Mouse (Mus musculus) kidney, adult 2 months (tissue): Measurements from ENCODE around the gene Tbc1d12. TPM values are rescaled to one million over a fixed set of nuclear protein-coding genes. Genes with fewer than 3 reads are reported as not detected.
A peak's percentile ranks its signal among the peaks of the same experiment; 100 is the strongest.
"Not testable (repeated sequence)": the region's sequence is repeated elsewhere in the genome, so short reads cannot be mapped to it uniquely, and the experiment has no call there.

Experiments used
- DNase-seq: peaks from one replicate; pipeline ENCODE4 v3.0.0; 2021
- H3K27ac ChIP-seq: fragments of 200-500 bp; 2 replicates; pipeline ENCODE4 v1.5.1; 2012; ENCODE audit warnings: low read depth, low read length, control low read depth, inconsistent platforms; ENCODE audit not compliant: insufficient read depth
- H3K27me3 ChIP-seq: fragments of 200-500 bp; replicated peaks from 2 replicates; pipeline ENCODE4 v1.6.1; 2012; ENCODE audit warnings: mild to moderate bottlenecking, moderate library complexity, low read length, inconsistent platforms; ENCODE audit not compliant: control insufficient read depth, insufficient read depth
- H3K36me3 ChIP-seq: fragments of 200-500 bp; 2 replicates; pipeline ENCODE4 v1.6.1; 2012; ENCODE audit warnings: mild to moderate bottlenecking, moderate library complexity, low read length, inconsistent platforms; ENCODE audit not compliant: control insufficient read depth, insufficient read depth
- H3K4me1 ChIP-seq: fragments of 200-500 bp; 2 replicates; pipeline ENCODE4 v1.6.1; 2011; ENCODE audit warnings: low read length; ENCODE audit not compliant: control insufficient read depth, insufficient read depth
- H3K4me3 ChIP-seq: fragments of 200-500 bp; 2 replicates; pipeline ENCODE4 v1.5.1; 2011; ENCODE audit warnings: mild to moderate bottlenecking, low read depth, low read length, control low read depth; ENCODE audit not compliant: insufficient read depth
- CTCF ChIP-seq: fragments of 200-500 bp; conservative IDR thresholded peaks from 2 replicates; pipeline ENCODE4 v1.5.1; 2011; ENCODE audit warnings: low read depth, mild to moderate bottlenecking, control low read depth, low read length, moderate library complexity, mixed read lengths; ENCODE audit not compliant: insufficient read depth, insufficient read length
- POLR2A ChIP-seq: fragments of 200-500 bp; IDR thresholded peaks from one replicate; pipeline ENCODE4 v1.6.1; 2011; ENCODE audit warnings: low read depth, low read length, control low read depth
- WGBS: fragments of 180-500 bp; shearing (Covaris S2); methylation state at CpG from one replicate; pipeline ENCODE4 v1.1.7; 2018; 5-methylcytosine and 5-hydroxymethylcytosine counted together
- polyA plus RNA-seq: library from polyadenylated mRNA; depleted of rRNA; stranded (reverse); fragments of >200 nt; gene quantifications from 2 replicates; pipeline ENCODE4 v1.2.3, GENCODE M21; 2012

The Tbc1d12 gene
- polyA plus RNA-seq, 1 experiment = 2.6 TPM

DNA sequence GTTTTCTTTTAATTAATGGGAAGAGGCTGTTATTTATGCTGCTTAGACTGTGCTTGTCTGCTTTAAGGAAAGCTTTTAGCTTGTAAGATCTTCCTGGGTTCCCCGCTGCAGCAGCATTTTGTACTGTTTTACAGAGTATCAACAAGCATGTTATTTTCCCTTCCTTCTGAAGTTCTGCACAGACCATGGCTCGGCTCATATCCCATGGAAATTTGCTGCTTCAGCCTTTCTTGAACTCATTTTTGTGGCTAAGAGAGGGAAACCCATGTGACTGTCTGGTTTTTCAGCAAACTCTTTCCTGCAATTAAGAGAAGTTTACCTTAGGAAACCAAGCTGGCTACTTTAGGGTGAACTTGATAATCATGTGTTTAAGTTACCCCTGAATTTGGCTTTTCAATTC is 10.0 kb downstream of the Tbc1d12 start:
- Histone ChIP-seq H3K27me3 (no peaks in the 10 kb centered on the region), H3K4me1 (no peaks in the 10 kb centered on the region), H3K4me3 (no peak overlapping the region), H3K36me3 (no peaks in the 10 kb centered on the region), H3K27ac (no peak overlapping the region)
- TF ChIP-seq CTCF (no peak), POLR2A (no peak)
- no peak for DNase-seq
- WGBS = 51% methylated on average over 2 of the region's 2 CpGs

DNA sequence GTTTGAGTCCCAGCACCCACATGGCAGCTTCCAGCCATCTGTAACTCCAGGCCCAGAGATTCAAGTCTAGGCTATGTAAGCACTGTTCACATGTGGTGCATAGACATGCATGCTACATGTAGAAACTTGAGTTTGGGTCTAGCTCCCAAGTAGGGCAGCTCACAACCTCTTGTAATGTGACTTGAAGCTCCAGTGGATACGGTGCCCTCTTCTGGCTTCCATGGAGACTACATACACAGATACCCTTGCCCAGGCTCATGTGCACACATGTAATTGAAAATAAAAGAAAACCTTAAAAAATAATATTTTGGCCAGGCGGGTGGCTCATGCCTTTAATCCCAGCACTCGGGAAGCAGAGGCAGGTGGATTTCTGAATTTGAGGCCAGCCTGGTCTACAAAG is 21.8 kb downstream of the Tbc1d12 start:
- TF ChIP-seq POLR2A (no peak), CTCF (no peak)
- WGBS = over 99% methylated on average over 3 of the region's 3 CpGs
- Histone ChIP-seq H3K4me1 (no peaks in the 10 kb centered on the region), H3K36me3 (no peaks in the 10 kb centered on the region), H3K27ac (no peak overlapping the region), H3K4me3 (no peak overlapping the region), H3K27me3 (no peaks in the 10 kb centered on the region)
- no peak for DNase-seq

DNA sequence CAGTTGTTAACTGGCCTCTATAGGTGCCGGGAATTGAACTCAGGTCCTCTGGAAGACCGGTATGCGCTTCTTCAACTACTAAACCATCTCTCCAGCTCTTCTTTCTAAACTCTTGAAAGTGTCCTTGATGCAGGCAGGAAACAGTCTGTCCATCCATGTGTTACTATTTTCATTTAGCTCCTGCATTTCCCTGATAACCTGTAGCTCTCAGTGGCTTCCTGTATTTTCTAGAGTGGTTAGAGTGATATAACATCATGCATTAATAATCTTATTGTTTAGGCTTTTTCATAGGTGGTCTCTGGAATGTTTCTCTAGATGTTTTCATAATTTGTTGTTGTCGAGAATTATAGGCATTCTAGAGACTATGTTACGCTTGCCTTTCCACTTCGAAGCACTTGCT is 26.1 kb downstream of the Tbc1d12 start:
- DNase-seq = no peak
- 91% methylated on average over 6 of the region's 6 CpGs for WGBS
- Histone ChIP-seq H3K27ac (no peak overlapping the region), H3K4me1 (no peaks in the 10 kb centered on the region), H3K36me3 (no peaks in the 10 kb centered on the region), H3K4me3 (no peak overlapping the region), H3K27me3 (no peaks in the 10 kb centered on the region)
- TF ChIP-seq POLR2A = no peak
- TF ChIP-seq CTCF = no peak

- H3K4me3 ChIP-seq, H3K27ac ChIP-seq, H3K27me3 ChIP-seq, DNase-seq, H3K36me3 ChIP-seq, H3K4me1 ChIP-seq: not testable (repeated sequence)
- 80% methylated on average over 3 of the region's 8 CpGs for WGBS
Observed at GRCm38 (mm10) chr19:38874825-38875224, 38.4 kb downstream of the Tbc1d12 start.

GRCm38 (mm10) chr19:38880300-38880699 is 43.9 kb downstream of the Tbc1d12 start:
- TF ChIP-seq CTCF = no peak
- no peak for TF ChIP-seq POLR2A
- Histone ChIP-seq H3K27me3 (no peaks in the 10 kb centered on the region), H3K4me3 (no peak overlapping the region), H3K36me3 (0 out of 2 replicates have a peak, but pooled peaks cover 4% of the 10 kb centered on the region), H3K27ac (no peak overlapping the region), H3K4me1 (no peaks in the 10 kb centered on the region)
- no peak for DNase-seq

- no peak for DNase-seq
- H3K27ac ChIP-seq = no peak overlapping the region
- no peaks in the 10 kb centered on the region for H3K27me3 ChIP-seq
Observed at GRCm38 (mm10) chr19:38901146-38902135, 65.1 kb downstream of the Tbc1d12 start.

GRCm38 (mm10) chr19:38902501-38902900 is 66.1 kb downstream of the Tbc1d12 start:
- no peaks in the 10 kb centered on the region for H3K4me1 ChIP-seq
- H3K27ac ChIP-seq = no peak overlapping the region
- H3K4me3 ChIP-seq = no peak overlapping the region
- no peaks in the 10 kb centered on the region for H3K36me3 ChIP-seq
- whole genome bisulfite sequencing = 96% methylated on average over 5 of the region's 5 CpGs
- no peak for TF ChIP-seq CTCF
- TF ChIP-seq POLR2A = no peak
- DNase-seq = no peak
- H3K27me3 ChIP-seq = no peaks in the 10 kb centered on the region

More at GRCm38 (mm10) chr19:38901146-38902135, 65.1 kb downstream of the Tbc1d12 start:
- H3K4me1 ChIP-seq = no peaks in the 10 kb centered on the region
- 0 out of 2 replicates have a peak, but pooled peaks have one; percentile 11 for TF ChIP-seq CTCF
- no peak for TF ChIP-seq POLR2A
- no peak overlapping the region for H3K4me3 ChIP-seq
- WGBS = 76% methylated on average over 12 of the region's 12 CpGs
- no peaks in the 10 kb centered on the region for H3K36me3 ChIP-seq
